Mouse (Mus musculus): ENCODE measurements around the gene Olfr1368. TPM values are rescaled to one million over a fixed set of nuclear protein-coding genes. Genes with fewer than 3 reads are reported as not detected.

Gene Olfr1368
- not detected in 2 replicates for polyA plus RNA-seq (2015; fragmentation: Nextera tagmentation; extraction: Ambion mirVana)

DNA sequence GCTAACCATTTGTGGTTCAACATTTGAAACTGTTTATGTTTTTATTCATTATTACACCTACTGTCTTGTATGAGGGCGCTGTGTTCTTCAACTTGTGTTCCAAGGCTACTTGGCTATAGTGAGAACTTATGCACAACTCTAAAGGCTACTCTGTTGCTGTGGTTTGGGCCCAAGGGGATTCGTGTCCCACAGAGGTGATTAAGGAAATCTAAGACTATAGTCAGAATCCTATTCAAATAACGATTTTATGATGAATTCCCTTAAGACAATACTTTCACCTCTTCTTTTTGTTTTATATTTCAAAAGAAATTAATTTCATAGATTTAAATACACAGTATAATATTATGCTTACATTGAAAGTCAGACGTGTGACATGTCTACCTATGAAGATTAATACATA, at the start of gene Olfr1368:
TSS of gene Olfr1368 (minus strand) at position 101 of the 400 bp plus-strand sequence.
- Histone ChIP-seq H3K4me2 (no peak within 1 kb of the TSS), H3K4me1 (no peaks in the 10 kb centered on the region), H3K36me3 (no peaks in the 10 kb centered on the region), H3K9me3 (replicated peaks) (no peaks in the 10 kb centered on the region), H3K4me3 (replicated peaks) (no peak within 1 kb of the TSS), H3K27ac (no peak within 1 kb of the TSS), H3K27me3 (no peaks in the 10 kb centered on the region), H3K9ac (no peak within 1 kb of the TSS)
- WGBS = 82% methylated on average over 4 of the region's 4 CpGs
- ATAC-seq (replicated peaks; ENCODE audit: low FRiP score) = no peak

DNA sequence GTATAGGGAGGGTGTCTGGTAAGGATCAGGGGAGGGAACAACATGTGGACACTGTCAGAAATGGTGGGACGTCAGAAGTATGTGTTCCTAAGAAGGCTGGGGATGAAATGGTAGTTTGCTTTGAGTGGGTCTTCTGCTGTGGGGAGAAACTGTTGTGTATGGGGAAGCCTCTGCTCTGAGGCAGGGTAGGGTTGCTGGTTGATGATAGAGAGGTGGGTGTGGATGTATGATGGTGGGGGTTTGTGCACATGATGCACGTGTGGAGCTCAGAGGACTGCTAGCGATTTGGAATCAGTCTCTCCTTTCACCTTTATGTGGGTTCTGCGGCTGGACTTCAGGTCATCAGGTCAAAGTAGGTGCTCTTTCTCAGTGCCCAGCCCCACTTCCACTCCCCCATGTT, 39.9 kb upstream of the Olfr1368 start:
- no peaks in the 10 kb centered on the region for H3K9me3 ChIP-seq (replicated peaks)
- H3K4me1 ChIP-seq = peaks cover 38% of the 10 kb centered on the region
- WGBS = 72% methylated on average over 4 of the region's 4 CpGs
- H3K27ac ChIP-seq = no peak overlapping the region
- H3K9ac ChIP-seq = no peak overlapping the region
- H3K4me2 ChIP-seq = no peak overlapping the region
- ATAC-seq (replicated peaks; ENCODE audit: low FRiP score) = no peak
- peaks cover 87% of the 10 kb centered on the region for H3K36me3 ChIP-seq
- no peak overlapping the region for H3K4me3 ChIP-seq (replicated peaks)
- H3K27me3 ChIP-seq = no peaks in the 10 kb centered on the region

DNA sequence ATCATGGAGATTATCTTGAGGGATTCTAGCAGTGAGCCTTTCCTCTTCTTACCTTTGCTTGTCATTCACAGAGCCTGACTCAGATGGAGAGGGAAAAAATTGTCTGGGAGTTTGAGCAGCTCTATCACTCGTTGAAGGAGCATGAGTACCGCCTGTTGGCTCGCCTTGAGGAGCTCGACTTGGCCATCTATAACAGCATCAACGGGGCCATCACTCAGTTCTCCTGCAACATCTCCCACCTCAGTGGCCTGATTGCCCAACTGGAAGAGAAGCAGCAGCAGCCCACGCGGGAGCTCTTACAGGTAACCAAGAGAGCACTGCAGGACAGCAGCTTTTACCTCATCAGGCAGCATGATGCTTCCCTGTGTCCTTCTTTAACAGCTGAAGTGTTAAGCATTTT, 38.0 kb upstream of the Olfr1368 start:
- ATAC-seq (replicated peaks; ENCODE audit: low FRiP score) = no peak
- Histone ChIP-seq H3K36me3 (peaks cover 69% of the 10 kb centered on the region), H3K27me3 (no peaks in the 10 kb centered on the region), H3K4me3 (replicated peaks) (no peak overlapping the region), H3K4me1 (peaks cover 45% of the 10 kb centered on the region), H3K9me3 (replicated peaks) (no peaks in the 10 kb centered on the region), H3K9ac (no peak overlapping the region), H3K27ac (no peak overlapping the region), H3K4me2 (no peak overlapping the region)
- 91% methylated on average over 7 of the region's 7 CpGs for WGBS

DNA sequence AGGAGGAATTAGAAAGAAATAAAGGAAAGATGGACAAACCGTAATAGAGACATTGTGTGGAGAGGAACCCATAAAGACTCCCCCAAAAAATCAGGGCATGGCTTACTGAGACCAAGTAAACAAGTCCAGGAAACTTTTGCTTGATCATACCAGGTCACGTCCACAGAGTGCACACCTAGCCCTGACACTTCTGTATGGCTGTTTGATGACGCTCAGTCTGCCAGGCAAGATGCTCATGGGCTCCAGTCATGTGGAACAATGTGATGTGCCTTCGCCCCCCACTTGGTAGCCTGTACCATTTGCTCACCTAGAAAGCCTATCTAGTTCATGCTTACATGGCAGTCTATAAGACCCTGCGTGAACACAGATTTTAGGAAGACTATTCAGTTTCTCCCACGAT, 37.4 kb upstream of the Olfr1368 start:
- H3K36me3 ChIP-seq = peaks cover 63% of the 10 kb centered on the region
- no peaks in the 10 kb centered on the region for H3K27me3 ChIP-seq
- H3K9me3 ChIP-seq (replicated peaks) = no peaks in the 10 kb centered on the region
- H3K27ac ChIP-seq = no peak overlapping the region
- H3K4me2 ChIP-seq = no peak overlapping the region
- no peak overlapping the region for H3K9ac ChIP-seq
- 0 out of 2 replicates have a peak overlapping the region, but pooled peaks have one; percentile 78 for H3K4me3 ChIP-seq (replicated peaks)
- 81% methylated on average over 6 of the region's 6 CpGs for WGBS
- ATAC-seq (replicated peaks; ENCODE audit: low FRiP score) = no peak
- H3K4me1 ChIP-seq = peaks cover 51% of the 10 kb centered on the region

GRCm38 (mm10) chr13:21181996-21182395, 36.3 kb upstream of the Olfr1368 start:
- Histone ChIP-seq H3K27ac (no peak overlapping the region), H3K9me3 (replicated peaks) (no peaks in the 10 kb centered on the region), H3K36me3 (peaks cover 52% of the 10 kb centered on the region), H3K4me3 (replicated peaks) (peak overlapping the region; percentile 78), H3K4me2 (peak overlapping the region; percentile 86), H3K4me1 (peaks cover 51% of the 10 kb centered on the region), H3K9ac (peak overlapping the region; percentile 91), H3K27me3 (no peaks in the 10 kb centered on the region)
- 78% methylated on average over 7 of the region's 7 CpGs for WGBS
- no peak for ATAC-seq (replicated peaks; ENCODE audit: low FRiP score)

GRCm38 (mm10) chr13:21180551-21181530, 35.2 kb upstream of the Olfr1368 start:
- Histone ChIP-seq H3K27me3 (no peaks in the 10 kb centered on the region), H3K4me2 (peak overlapping the region; percentile 86), H3K4me3 (replicated peaks) (peak overlapping the region; percentile 78), H3K4me1 (peaks cover 49% of the 10 kb centered on the region), H3K36me3 (peaks cover 40% of the 10 kb centered on the region), H3K27ac (peak overlapping the region; percentile 98), H3K9me3 (replicated peaks) (no peaks in the 10 kb centered on the region), H3K9ac (peak overlapping the region; percentile 91)
- ATAC-seq (replicated peaks; ENCODE audit: low FRiP score) = peak; percentile 26
- under 1% methylated on average over 70 of the region's 71 CpGs for WGBS

- H3K36me3 ChIP-seq = peaks cover 31% of the 10 kb centered on the region
- under 1% methylated on average over 79 of the region's 80 CpGs for WGBS
- peaks cover 40% of the 10 kb centered on the region for H3K4me1 ChIP-seq
- no peaks in the 10 kb centered on the region for H3K27me3 ChIP-seq
- H3K4me2 ChIP-seq = peak overlapping the region; percentile 86
- H3K9ac ChIP-seq = peak overlapping the region; percentile 91
- peak overlapping the region; percentile 78 for H3K4me3 ChIP-seq (replicated peaks)
- H3K27ac ChIP-seq = peak overlapping the region; percentile 98
- ATAC-seq (replicated peaks; ENCODE audit: low FRiP score) = peak; percentile 98
- H3K9me3 ChIP-seq (replicated peaks) = no peaks in the 10 kb centered on the region
Observed at GRCm38 (mm10) chr13:21179724-21180550, 34.3 kb upstream of the Olfr1368 start.

- under 1% methylated on average over 15 of the region's 15 CpGs for WGBS
- Histone ChIP-seq H3K4me2 (peak within 1 kb of the TSS; percentile 86), H3K9me3 (replicated peaks) (no peaks in the 10 kb centered on the region), H3K4me1 (peaks cover 39% of the 10 kb centered on the region), H3K27me3 (no peaks in the 10 kb centered on the region), H3K36me3 (peaks cover 27% of the 10 kb centered on the region), H3K27ac (peak within 1 kb of the TSS; percentile 98), H3K9ac (peak within 1 kb of the TSS; percentile 91), H3K4me3 (replicated peaks) (peak within 1 kb of the TSS; percentile 78)
- ATAC-seq (replicated peaks; ENCODE audit: low FRiP score) = peak; percentile 59
Observed at GRCm38 (mm10) chr13:21179367-21179723, 33.7 kb upstream of the Olfr1368 start, which contains the start of gene Trim27. TSS of gene Trim27 (plus strand) at chr13:21179445.

DNA sequence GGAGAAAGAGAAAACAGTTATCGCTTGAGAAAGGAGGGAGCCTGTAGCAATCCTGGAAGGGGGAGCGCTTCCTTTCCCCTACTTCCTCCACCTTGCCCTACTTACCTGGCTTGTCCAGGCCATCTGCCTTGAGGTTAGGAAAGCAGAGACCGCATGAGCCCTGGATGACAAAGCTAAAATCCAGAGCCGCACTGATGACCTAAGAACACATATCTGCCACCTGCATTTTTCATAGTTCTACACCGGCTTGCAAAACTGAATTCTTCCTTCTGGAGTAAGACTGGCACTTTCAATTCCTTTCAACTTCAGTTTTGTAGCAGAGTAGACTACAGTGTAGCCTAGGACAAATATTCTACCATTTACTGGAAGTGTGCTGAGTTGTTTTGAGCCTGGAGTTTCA, 32.7 kb upstream of the Olfr1368 start:
- ATAC-seq (replicated peaks; ENCODE audit: low FRiP score) = no peak
- Histone ChIP-seq H3K27ac (peak overlapping the region; percentile 51), H3K9ac (no peak overlapping the region), H3K36me3 (peaks cover 17% of the 10 kb centered on the region), H3K27me3 (no peaks in the 10 kb centered on the region), H3K9me3 (replicated peaks) (no peaks in the 10 kb centered on the region), H3K4me2 (peak overlapping the region; percentile 86; the same call in 1 of the 2 replicates), H3K4me1 (peaks cover 42% of the 10 kb centered on the region), H3K4me3 (replicated peaks) (no peak overlapping the region)
- WGBS = 82% methylated on average over 5 of the region's 5 CpGs

GRCm38 (mm10) chr13:21177657-21178056, 32.0 kb upstream of the Olfr1368 start:
- H3K36me3 ChIP-seq = peaks cover 10% of the 10 kb centered on the region
- H3K9ac ChIP-seq = no peak overlapping the region
- H3K4me2 ChIP-seq = no peak overlapping the region
- WGBS = 66% methylated on average over 5 of the region's 5 CpGs
- H3K27me3 ChIP-seq = no peaks in the 10 kb centered on the region
- H3K4me1 ChIP-seq = peaks cover 38% of the 10 kb centered on the region
- ATAC-seq (replicated peaks; ENCODE audit: low FRiP score) = no peak
- peak overlapping the region; percentile 51 for H3K27ac ChIP-seq
- no peak overlapping the region for H3K4me3 ChIP-seq (replicated peaks)
- no peaks in the 10 kb centered on the region for H3K9me3 ChIP-seq (replicated peaks)

DNA sequence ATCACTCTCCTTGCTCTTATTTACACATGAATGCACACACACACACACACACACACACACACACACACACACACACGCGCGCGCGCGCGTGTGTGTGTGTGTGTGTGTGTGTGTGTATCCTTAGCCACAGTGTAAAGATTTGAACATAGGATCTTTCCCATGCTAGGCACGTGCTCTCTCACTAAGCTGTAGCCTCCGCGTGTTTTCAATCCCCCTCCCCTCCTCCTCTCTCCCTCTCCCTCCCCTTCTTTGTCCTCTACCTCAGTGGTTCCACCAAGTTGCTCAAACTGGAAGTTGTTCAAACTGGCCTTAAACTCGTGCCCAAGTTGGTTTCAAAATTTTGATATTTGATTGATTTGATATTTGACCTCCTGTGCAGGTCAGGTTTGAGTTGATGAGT, 31.1 kb upstream of the Olfr1368 start:
- Histone ChIP-seq H3K4me1 (peaks cover 33% of the 10 kb centered on the region), H3K9me3 (replicated peaks) (no peaks in the 10 kb centered on the region), H3K27ac (no peak overlapping the region), H3K4me3 (replicated peaks) (no peak overlapping the region), H3K4me2 (no peak overlapping the region), H3K27me3 (no peaks in the 10 kb centered on the region), H3K9ac (no peak overlapping the region), H3K36me3 (peaks cover 1% of the 10 kb centered on the region; the same call in 1 of the 2 replicates)
- WGBS = 84% methylated on average over 11 of the region's 11 CpGs
- no peak for ATAC-seq (replicated peaks; ENCODE audit: low FRiP score)
